Mouse (Mus musculus) limb, embryonic 10.5 days (tissue): Measurements from ENCODE around the gene Raver2. TPM values are rescaled to one million over a fixed set of nuclear protein-coding genes. Genes with fewer than 3 reads are reported as not detected.
A peak's percentile ranks its signal among the peaks of the same experiment; 100 is the strongest.

Experiments
- DNase-seq: peaks from one replicate; pipeline ENCODE4 v3.0.0-alpha.2; 2017; ENCODE audit warnings: low spot score
- H3K27ac ChIP-seq: fragments of 300-500 bp; sonication (generic); 2 replicates; pipeline ENCODE4 v1.5.1; 2016; ENCODE audit warnings: mild to moderate bottlenecking
- H3K27me3 ChIP-seq: fragments of 300-500 bp; sonication (generic); 2 replicates; pipeline ENCODE4 v1.6.1; 2016; ENCODE audit warnings: low read depth, mild to moderate bottlenecking; ENCODE audit not compliant: poor library complexity, severe bottlenecking
- H3K36me3 ChIP-seq: fragments of 300-500 bp; sonication (generic); 2 replicates; pipeline ENCODE4 v1.6.1; 2016; ENCODE audit warnings: mild to moderate bottlenecking, moderate library complexity
- H3K4me1 ChIP-seq: fragments of 300-500 bp; sonication (generic); 2 replicates; pipeline ENCODE4 v1.6.1; 2016
- H3K4me3 ChIP-seq: fragments of 300-500 bp; sonication (generic); 2 replicates; pipeline ENCODE4 v1.5.1; 2016; ENCODE audit warnings: mild to moderate bottlenecking, moderate library complexity
- H3K9me3 ChIP-seq: fragments of 300-500 bp; sonication (generic); replicated peaks from 2 replicates; pipeline ENCODE4 v1.6.1; 2016; ENCODE audit warnings: mild to moderate bottlenecking
- WGBS: fragments of 180-500 bp; shearing (Covaris S2); methylation state at CpG from one replicate; pipeline ENCODE4 v1.1.7; 2016; 5-methylcytosine and 5-hydroxymethylcytosine counted together
- polyA plus RNA-seq: library from polyadenylated mRNA; unstranded; fragments of >200 nt; fragmentation: Nextera tagmentation; extraction: Ambion mirVana; gene quantifications from 2 replicates; pipeline ENCODE4 v1.2.1, GENCODE M21; 2016

Raver2 gene
- polyA plus RNA-seq, 1 experiment from 2014 or later: 8.0 TPM

DNA sequence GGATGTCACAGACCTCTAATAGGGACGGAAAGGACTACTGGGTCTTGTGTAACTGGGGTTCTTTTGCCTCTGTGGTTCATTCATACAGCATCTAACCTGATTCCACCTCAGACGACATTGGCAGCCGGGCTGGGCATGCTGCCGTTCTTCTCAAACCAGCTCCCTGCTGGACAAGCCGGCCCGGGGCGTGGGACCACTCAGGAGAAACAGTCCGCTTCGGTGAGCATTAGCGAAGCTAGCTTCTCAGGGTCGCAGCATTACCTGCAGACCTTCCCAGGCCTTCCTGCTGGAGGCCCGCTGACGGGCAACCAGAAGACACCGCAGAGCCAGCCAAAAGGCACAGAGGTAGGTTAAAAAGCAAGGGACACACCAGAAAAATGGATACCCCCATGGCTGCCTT lies 67.1 kb downstream of the Raver2 start:
- Histone ChIP-seq H3K36me3 (peaks cover 5% of the 10 kb centered on the region; the same call in 1 of the 2 replicates), H3K27ac (no peak overlapping the region), H3K4me3 (no peak overlapping the region), H3K9me3 (no peaks in the 10 kb centered on the region), H3K27me3 (no peaks in the 10 kb centered on the region), H3K4me1 (no peaks in the 10 kb centered on the region)
- WGBS: 93% methylated on average over 14 of the region's 14 CpGs
- DNase-seq: no peak

DNA sequence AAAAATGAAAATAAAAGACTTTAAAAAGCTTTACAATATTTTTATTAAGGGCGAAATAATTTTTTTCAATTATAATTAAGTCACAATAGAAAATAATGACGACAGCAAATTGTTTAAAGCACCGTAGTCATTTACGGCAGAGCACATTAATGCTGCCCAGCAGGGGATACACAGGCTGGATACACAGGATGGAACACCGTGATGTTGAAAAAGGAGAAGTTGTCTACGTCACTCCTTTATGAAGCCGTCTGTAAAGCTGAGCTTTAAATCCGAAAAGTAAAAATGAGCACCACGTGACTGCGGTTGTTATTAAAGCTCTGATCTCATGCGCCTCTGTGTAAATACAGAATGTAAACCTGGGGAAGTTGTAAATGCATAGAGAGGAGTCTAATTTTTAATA lies 69.2 kb downstream of the Raver2 start:
- Histone ChIP-seq H3K4me3 (no peak overlapping the region), H3K36me3 (no peaks in the 10 kb centered on the region), H3K9me3 (no peaks in the 10 kb centered on the region), H3K4me1 (no peaks in the 10 kb centered on the region), H3K27ac (no peak overlapping the region), H3K27me3 (no peaks in the 10 kb centered on the region)
- DNase-seq: no peak
- 91% methylated on average over 11 of the region's 11 CpGs for WGBS

DNA sequence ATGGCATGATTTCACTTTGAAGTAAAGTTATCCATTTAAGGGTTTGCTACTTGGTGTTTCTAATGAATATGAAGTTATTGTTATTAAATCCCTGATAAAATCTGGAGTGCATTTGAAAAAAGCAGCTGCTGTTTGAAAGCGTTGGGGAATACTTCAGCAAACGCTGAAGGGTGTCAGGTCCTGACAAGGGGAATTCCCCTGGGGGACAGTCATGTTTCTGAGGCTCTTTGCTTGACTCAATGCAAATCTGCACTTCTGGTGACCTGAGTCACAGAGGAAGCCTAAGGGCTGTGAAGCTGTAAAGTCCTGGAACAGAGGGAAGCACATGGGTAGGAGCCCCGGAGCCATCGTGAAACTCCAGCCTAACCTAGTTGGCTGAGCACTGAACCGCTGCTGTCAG lies 73.0 kb downstream of the Raver2 start:
- Histone ChIP-seq H3K9me3 (no peaks in the 10 kb centered on the region), H3K36me3 (no peaks in the 10 kb centered on the region), H3K4me1 (no peaks in the 10 kb centered on the region), H3K4me3 (no peak overlapping the region), H3K27me3 (no peaks in the 10 kb centered on the region), H3K27ac (0 out of 2 replicates have a peak overlapping the region, but pooled peaks have one; percentile 8)
- WGBS: 84% methylated on average over 5 of the region's 5 CpGs
- no peak for DNase-seq

DNA sequence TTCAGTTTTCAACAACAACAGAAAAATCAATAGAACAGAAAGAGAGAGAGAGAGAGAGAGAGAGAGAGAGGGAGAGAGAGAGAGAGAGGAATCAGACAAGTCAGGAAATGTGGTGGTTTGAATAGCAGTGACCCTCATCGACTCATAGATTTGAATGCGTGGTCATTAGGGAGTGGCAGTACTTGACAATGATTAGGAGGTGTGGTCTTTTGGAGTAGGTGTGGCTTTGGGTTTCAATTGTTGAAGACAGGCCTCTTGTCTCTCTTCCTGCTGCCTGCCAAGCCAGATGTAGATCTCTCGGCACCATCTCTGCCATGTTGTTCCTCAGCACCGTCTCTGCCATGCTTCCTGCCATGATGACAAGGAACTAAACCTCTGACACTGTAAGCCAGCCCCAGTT lies 75.1 kb downstream of the Raver2 start:
- no peak for DNase-seq
- H3K27ac ChIP-seq: no peak overlapping the region
- H3K4me1 ChIP-seq: no peaks in the 10 kb centered on the region
- no peaks in the 10 kb centered on the region for H3K27me3 ChIP-seq
- 91% methylated on average over 4 of the region's 4 CpGs for WGBS
- H3K9me3 ChIP-seq: no peaks in the 10 kb centered on the region
- no peak overlapping the region for H3K4me3 ChIP-seq
- H3K36me3 ChIP-seq: peaks cover 8% of the 10 kb centered on the region; the same call in 1 of the 2 replicates

DNA sequence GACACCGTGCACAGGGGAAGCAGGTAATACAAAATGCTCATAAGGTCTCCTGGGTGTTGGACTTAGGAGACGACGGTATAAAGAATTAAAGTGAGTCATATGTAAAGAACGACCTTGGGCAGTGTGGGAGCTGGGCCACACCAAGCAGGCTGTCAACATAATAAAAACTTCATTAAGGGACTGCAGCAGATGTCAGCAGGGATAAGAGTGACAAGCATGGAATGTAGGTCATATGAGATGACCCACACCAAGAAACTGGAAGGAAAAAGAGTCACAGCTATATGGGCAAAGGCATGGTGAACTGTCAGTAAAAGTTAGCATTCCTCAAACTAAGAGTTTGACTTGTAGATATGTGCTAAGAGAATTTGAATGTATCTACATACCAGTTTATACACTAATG lies 75.6 kb downstream of the Raver2 start:
- Histone ChIP-seq H3K27ac (no peak overlapping the region), H3K4me1 (no peaks in the 10 kb centered on the region), H3K4me3 (no peak overlapping the region), H3K36me3 (peaks cover 8% of the 10 kb centered on the region; the same call in 1 of the 2 replicates), H3K9me3 (no peaks in the 10 kb centered on the region), H3K27me3 (no peaks in the 10 kb centered on the region)
- WGBS: 83% methylated on average over 4 of the region's 4 CpGs
- no peak for DNase-seq

DNA sequence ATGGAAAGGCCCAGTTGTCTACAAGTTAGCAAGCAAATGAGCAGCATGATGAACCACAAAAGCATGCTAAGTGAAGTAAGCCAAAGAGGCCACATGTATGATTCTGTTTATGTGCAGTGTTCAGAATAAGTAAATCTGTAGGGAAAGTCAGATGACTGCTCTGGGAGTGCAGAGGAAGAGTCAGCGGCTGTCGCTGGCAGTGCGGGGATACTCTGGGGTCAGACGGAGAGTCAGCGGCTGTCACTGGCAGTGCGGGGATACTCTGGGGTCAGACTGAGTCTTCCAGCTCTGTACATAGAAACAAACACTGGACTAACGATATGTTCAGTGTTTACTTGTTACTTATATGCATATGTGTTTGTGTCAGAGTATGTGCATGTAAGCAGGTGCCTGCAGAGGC lies 76.0 kb downstream of the Raver2 start:
- no peaks in the 10 kb centered on the region for H3K4me1 ChIP-seq
- no peaks in the 10 kb centered on the region for H3K9me3 ChIP-seq
- no peak for DNase-seq
- no peak overlapping the region for H3K4me3 ChIP-seq
- WGBS: 89% methylated on average over 7 of the region's 7 CpGs
- H3K27ac ChIP-seq: no peak overlapping the region
- peaks cover 8% of the 10 kb centered on the region; the same call in 1 of the 2 replicates for H3K36me3 ChIP-seq
- no peaks in the 10 kb centered on the region for H3K27me3 ChIP-seq

DNA sequence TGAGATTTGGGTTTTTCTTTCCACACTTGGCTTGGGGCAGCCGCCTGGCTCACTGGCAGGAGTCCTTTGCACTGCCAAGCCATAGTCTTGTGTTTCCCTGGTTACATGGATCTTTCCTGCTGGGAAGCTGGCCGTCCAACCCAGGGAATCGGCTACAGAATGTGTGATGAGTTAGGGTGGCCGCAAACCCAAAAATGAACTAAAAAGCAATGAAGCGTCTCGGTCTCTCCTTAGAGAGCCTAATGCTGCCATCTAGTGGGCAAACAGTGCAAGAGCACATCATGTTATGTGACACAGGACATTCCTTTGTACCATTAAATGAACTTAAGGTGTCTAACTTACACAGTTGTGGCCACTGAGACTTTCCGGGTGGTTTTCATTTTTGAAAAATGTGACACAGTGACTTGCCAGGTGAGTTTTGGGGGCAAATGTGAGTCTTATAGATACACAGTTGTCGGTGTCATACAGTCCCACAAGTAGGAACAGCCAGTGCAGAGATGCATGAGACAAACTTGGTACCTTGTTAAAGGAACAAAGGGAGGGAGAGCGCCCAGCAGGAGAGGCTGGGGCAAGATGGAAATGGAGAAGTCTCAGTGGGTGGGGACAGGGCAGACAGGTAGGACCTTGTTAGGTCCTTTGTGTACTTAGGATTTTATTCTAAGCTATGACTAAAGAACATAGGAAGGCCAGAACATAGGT lies 77.4 kb downstream of the Raver2 start:
- no peak overlapping the region for H3K27ac ChIP-seq
- peak; percentile 69 for DNase-seq
- 41% methylated on average over 9 of the region's 9 CpGs for WGBS
- no peaks in the 10 kb centered on the region for H3K9me3 ChIP-seq
- H3K4me1 ChIP-seq: no peaks in the 10 kb centered on the region
- peaks cover 18% of the 10 kb centered on the region for H3K36me3 ChIP-seq
- H3K27me3 ChIP-seq: no peaks in the 10 kb centered on the region
- H3K4me3 ChIP-seq: no peak overlapping the region

DNA sequence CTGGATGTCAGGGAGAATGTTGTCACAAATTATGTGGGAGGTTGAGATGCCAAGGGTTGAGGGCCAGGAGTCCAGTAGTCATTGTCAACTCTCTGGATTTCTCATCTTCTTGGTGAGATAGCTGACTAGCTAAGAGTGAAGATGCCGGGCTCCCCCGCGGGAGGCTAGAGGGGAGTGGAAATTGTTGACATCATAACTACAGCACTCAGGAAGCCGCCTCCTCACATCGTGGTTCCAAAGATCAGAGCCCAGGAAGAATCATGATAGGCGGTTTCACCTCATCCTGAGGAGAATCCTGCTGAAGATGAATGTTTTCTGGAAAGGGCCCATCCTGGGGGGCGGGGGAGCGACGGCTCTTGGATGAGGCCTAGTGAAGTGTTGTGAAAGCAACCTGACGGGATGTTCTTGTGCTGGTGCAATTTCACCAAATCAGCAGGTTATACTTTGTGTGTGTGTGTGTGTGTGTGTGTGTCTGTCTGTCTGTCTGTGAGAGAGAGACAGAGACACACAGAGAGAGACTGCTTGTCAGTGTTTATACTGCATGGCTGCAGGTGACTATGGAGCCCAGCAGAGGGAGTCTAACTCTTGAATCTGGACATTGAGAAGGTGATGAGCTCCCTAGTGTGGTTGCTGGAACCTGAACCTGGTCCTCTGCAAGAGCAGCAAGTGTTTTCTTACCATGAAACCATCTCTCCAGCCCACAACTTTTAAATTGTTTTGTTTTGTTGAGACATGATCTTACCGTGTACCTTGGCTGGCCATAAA lies 78.3 kb downstream of the Raver2 start:
- Histone ChIP-seq H3K27me3 (no peaks in the 10 kb centered on the region), H3K4me3 (no peak overlapping the region), H3K36me3 (peaks cover 24% of the 10 kb centered on the region), H3K27ac (no peak overlapping the region), H3K9me3 (no peaks in the 10 kb centered on the region), H3K4me1 (no peaks in the 10 kb centered on the region)
- WGBS: 89% methylated on average over 11 of the region's 11 CpGs
- no peak for DNase-seq

DNA sequence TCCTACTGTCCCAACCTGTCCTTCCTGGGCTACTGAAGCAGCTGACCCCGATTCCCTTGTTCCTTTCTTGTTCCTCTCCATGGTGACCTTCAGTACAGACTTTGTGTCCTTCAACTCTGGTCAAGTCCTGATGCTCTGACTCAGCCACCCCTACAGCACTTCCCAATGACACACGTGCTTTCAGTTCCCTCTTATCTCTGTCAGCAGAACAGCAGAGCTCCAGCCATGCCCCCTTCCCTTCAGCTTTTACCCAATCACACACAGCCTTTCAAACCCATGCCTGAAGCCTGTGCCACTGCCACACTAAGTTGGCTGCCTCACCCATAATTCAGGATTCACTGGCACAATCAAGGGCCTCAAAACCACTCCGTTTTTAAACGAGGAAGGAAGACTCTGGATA lies 86.8 kb downstream of the Raver2 start:
- Histone ChIP-seq H3K27ac (no peak overlapping the region), H3K4me1 (peaks cover 16% of the 10 kb centered on the region)
- WGBS: 84% methylated on average over 4 of the region's 4 CpGs

DNA sequence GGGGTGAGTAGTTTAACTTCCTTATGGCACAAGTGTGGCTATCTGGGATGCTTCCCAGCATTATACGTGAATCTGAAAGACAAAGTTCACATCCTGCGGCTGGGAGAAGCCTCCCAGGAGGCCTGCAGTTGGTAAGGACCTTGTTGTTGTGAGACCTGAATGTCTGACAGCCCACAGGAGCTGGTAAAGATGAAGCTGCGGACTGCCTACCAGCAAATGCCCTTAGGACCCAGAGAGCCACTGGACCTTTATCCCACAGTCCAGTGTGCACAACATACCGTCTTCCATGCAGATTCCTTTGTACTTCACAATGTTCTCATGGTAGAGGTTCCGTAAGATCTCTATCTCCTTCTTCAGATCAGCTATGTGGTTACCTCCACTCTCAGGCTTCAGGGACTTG lies 88.7 kb downstream of the Raver2 start:
- peaks cover 80% of the 10 kb centered on the region for H3K36me3 ChIP-seq
- H3K27me3 ChIP-seq: no peaks in the 10 kb centered on the region
- H3K27ac ChIP-seq: no peak overlapping the region
- no peak for DNase-seq
- H3K4me1 ChIP-seq: peaks cover 16% of the 10 kb centered on the region
- no peak overlapping the region for H3K4me3 ChIP-seq
- 94% methylated on average over 5 of the region's 5 CpGs for WGBS
- no peaks in the 10 kb centered on the region for H3K9me3 ChIP-seq

More for the DNA sequence above, 86.8 kb downstream of the Raver2 start:
- no peaks in the 10 kb centered on the region for H3K9me3 ChIP-seq
- peaks cover 80% of the 10 kb centered on the region for H3K36me3 ChIP-seq
- H3K4me3 ChIP-seq: no peak overlapping the region
- no peaks in the 10 kb centered on the region for H3K27me3 ChIP-seq
- no peak for DNase-seq

DNA sequence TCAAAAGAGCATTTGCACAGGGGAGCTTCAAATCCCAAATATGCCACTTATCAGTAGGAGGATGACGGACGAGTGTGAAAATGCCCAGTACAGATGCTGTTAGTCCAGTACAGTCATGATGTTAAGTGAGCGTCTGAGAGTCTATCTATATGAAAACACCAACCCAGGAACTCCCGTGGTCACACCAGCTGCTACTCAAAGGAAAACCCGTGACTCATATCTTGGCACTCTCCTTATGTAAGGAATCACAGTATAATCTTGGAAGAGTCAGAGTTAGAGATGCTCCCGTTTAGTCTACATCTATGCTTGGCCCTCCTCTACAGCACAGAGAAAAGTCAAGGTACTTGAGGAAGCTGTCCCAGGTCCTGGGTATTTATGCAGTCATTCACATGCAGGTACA lies 89.5 kb downstream of the Raver2 start:
- no peaks in the 10 kb centered on the region for H3K27me3 ChIP-seq
- WGBS: 94% methylated on average over 6 of the region's 6 CpGs
- DNase-seq: no peak
- peaks cover 16% of the 10 kb centered on the region for H3K4me1 ChIP-seq
- peaks cover 81% of the 10 kb centered on the region for H3K36me3 ChIP-seq
- no peaks in the 10 kb centered on the region for H3K9me3 ChIP-seq
- no peak overlapping the region for H3K4me3 ChIP-seq
- H3K27ac ChIP-seq: no peak overlapping the region

DNA sequence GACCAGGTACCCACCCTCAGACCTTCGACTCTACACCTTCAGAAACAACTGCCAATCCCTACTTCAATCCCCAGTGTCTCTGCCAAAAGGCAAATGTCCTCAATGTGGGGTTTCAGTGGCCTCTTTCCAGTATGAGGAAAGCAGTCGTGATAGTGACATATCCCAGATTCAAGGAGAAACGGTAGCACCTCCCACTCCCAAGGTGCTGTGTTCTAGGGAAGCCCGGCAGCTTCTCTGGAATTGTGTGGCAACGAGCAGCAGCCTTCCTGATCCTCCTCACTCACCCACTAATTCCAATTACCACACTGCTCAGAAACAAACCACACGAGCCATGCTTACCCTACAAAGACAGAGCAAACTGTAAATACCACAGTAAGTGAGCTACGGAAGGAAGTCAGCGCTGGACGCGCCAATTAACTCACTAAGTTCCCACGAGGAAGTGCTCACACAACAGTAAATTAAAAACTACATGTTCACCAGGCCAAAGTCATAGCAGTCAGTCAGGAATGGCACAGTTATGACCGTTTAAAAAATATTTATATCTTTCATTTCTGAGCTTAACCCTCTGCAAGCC lies 90.5 kb downstream of the Raver2 start:
- no peaks in the 10 kb centered on the region for H3K27me3 ChIP-seq
- peak overlapping the region; percentile 56; the same call in 1 of the 2 replicates for H3K27ac ChIP-seq
- no peak overlapping the region for H3K4me3 ChIP-seq
- no peaks in the 10 kb centered on the region for H3K9me3 ChIP-seq
- H3K36me3 ChIP-seq: peaks cover 83% of the 10 kb centered on the region
- H3K4me1 ChIP-seq: peaks cover 16% of the 10 kb centered on the region
- DNase-seq: no peak
- 81% methylated on average over 12 of the region's 12 CpGs for WGBS

DNA sequence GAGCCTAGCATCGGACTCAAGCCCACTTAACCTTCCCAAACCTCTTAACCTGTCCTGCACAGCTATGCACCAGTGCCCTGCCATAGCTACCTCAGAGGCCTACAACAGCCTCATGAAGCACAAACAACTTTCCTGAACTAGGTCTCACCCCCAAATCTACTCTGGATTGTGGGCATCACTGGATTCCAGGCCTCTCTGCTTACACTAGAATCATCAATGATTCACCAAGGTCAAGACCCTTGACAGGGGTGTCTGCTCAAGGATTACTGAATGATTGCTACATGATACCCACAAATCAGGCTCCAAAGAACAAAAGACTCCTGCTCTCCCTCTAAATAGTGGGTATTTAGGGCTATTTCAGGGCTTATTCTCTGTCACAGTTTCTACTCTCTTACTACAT lies 92.0 kb downstream of the Raver2 start:
- 90% methylated on average over 1 of the region's 1 CpGs for WGBS
- H3K36me3 ChIP-seq: peaks cover 79% of the 10 kb centered on the region
- peaks cover 16% of the 10 kb centered on the region for H3K4me1 ChIP-seq
- DNase-seq: no peak
- H3K27ac ChIP-seq: no peak overlapping the region
- no peaks in the 10 kb centered on the region for H3K9me3 ChIP-seq
- no peak overlapping the region for H3K4me3 ChIP-seq
- no peaks in the 10 kb centered on the region for H3K27me3 ChIP-seq
